ENCODE assay signal across 15 mouse cellular contexts in genomic region chr11:34431978-34432377, GRCm38 (mm10).
"Had no signal": no experiment of that assay in that cellular context is flagged by ENCODE, and none has a peak within 500 bp of the region (broad histone marks: within the 10 kb centered on the region; RNA-seq: fewer than 3 reads in every experiment).

No protein-coding gene starts in this region.

- DNase-seq: retina, postnatal 1 day; right cerebral cortex, adult 18-20 months; right cerebral cortex, postnatal 14 days; right cerebral cortex, postnatal 25 days; right cerebral cortex, postnatal 4 days; spleen, adult 18-20 months; thymus, adult 18-20 months; thymus, adult 2 months; thymus, postnatal 14 days; thymus, postnatal 25 days; thymus, postnatal 36 days; thymus, postnatal 4 days had no signal

- H3K27me3 ChIP-seq: neural tube, embryonic 13.5 days; stomach, embryonic 15.5 days had no signal

- H3K27ac ChIP-seq: neural tube, embryonic 13.5 days; stomach, embryonic 15.5 days; stomach, postnatal 0 days had no signal

- H3K9me3 ChIP-seq: neural tube, embryonic 13.5 days; stomach, embryonic 15.5 days had no signal

- H3K36me3 ChIP-seq: neural tube, embryonic 13.5 days; stomach, embryonic 15.5 days had no signal

- H3K9ac ChIP-seq: neural tube, embryonic 13.5 days; stomach, embryonic 15.5 days had no signal

- H3K4me3 ChIP-seq: neural tube, embryonic 13.5 days; stomach, embryonic 15.5 days had no signal

- H3K4me2 ChIP-seq: neural tube, embryonic 13.5 days; stomach, embryonic 15.5 days had no signal

- H3K4me1 ChIP-seq: neural tube, embryonic 13.5 days; stomach, embryonic 15.5 days had no signal
